Mouse (Mus musculus): ENCODE measurements around the gene Dusp22.

The Dusp22 gene

GRCm38 (mm10) chr13:30715060-30715459 lies 55.3 kb downstream of the Dusp22 start:
- no peak for DNase-seq (ENCODE audit: low read depth, low spot score)

- DNase-seq (ENCODE audit: low read depth, low spot score), result no peak
Observed at GRCm38 (mm10) chr13:30715573-30715972, 55.8 kb downstream of the Dusp22 start.

- DNase-seq (ENCODE audit: low read depth, low spot score), result no peak
Observed at GRCm38 (mm10) chr13:30716611-30717010, 56.8 kb downstream of the Dusp22 start.

- no peak for DNase-seq (ENCODE audit: low read depth, low spot score)
Observed at GRCm38 (mm10) chr13:30722601-30723000, 62.8 kb downstream of the Dusp22 start.

- no peak for DNase-seq (ENCODE audit: low read depth, low spot score)
Observed at GRCm38 (mm10) chr13:30723258-30723657, 63.5 kb downstream of the Dusp22 start.

- DNase-seq (ENCODE audit: low read depth, low spot score), result no peak
Observed at GRCm38 (mm10) chr13:30723858-30724257, 64.1 kb downstream of the Dusp22 start.

- peak; percentile 55 for DNase-seq (ENCODE audit: low read depth, low spot score)
Observed at GRCm38 (mm10) chr13:30724691-30725271, 65.0 kb downstream of the Dusp22 start.

GRCm38 (mm10) chr13:30726879-30727278 lies 67.1 kb downstream of the Dusp22 start:
- DNase-seq (ENCODE audit: low read depth, low spot score), result peak; percentile 71

- DNase-seq (ENCODE audit: low read depth, low spot score), result no peak
Observed at GRCm38 (mm10) chr13:30728155-30728554, 68.4 kb downstream of the Dusp22 start.

- DNase-seq (ENCODE audit: low read depth, low spot score), result no peak
Observed at GRCm38 (mm10) chr13:30729245-30729644, 69.4 kb downstream of the Dusp22 start.

GRCm38 (mm10) chr13:30730104-30730793 lies 70.5 kb downstream of the Dusp22 start:
- peak; percentile 22 for DNase-seq (ENCODE audit: low read depth, low spot score)

- DNase-seq (ENCODE audit: low read depth, low spot score), result no peak
Observed at GRCm38 (mm10) chr13:30732709-30733445, 73.1 kb downstream of the Dusp22 start.

GRCm38 (mm10) chr13:30736721-30737120 lies 76.9 kb downstream of the Dusp22 start:
- no peak for DNase-seq (ENCODE audit: low read depth, low spot score)

- no peak for DNase-seq (ENCODE audit: low read depth, low spot score)
Observed at GRCm38 (mm10) chr13:30737257-30737656, 77.5 kb downstream of the Dusp22 start.

- no peak for DNase-seq (ENCODE audit: low read depth, low spot score)
Observed at GRCm38 (mm10) chr13:30738310-30738840, 78.6 kb downstream of the Dusp22 start.

- DNase-seq (ENCODE audit: low read depth, low spot score), result no peak
Observed at GRCm38 (mm10) chr13:30741172-30741571, 81.4 kb downstream of the Dusp22 start.

- DNase-seq (ENCODE audit: low read depth, low spot score), result no peak
Observed at GRCm38 (mm10) chr13:30742411-30742970, 82.7 kb downstream of the Dusp22 start.

GRCm38 (mm10) chr13:30745121-30745520 lies 85.3 kb downstream of the Dusp22 start:
- no peak for DNase-seq (ENCODE audit: low read depth, low spot score)

- no peak for DNase-seq (ENCODE audit: low read depth, low spot score)
Observed at GRCm38 (mm10) chr13:30747068-30747467, 87.3 kb downstream of the Dusp22 start.

- DNase-seq (ENCODE audit: low read depth, low spot score), result no peak
Observed at GRCm38 (mm10) chr13:30747504-30747903, 87.7 kb downstream of the Dusp22 start.

- DNase-seq (ENCODE audit: low read depth, low spot score), result no peak
Observed at GRCm38 (mm10) chr13:30748321-30748720, 88.5 kb downstream of the Dusp22 start.

- DNase-seq (ENCODE audit: low read depth, low spot score), result no peak
Observed at GRCm38 (mm10) chr13:30749021-30749556, 89.3 kb downstream of the Dusp22 start, which contains the start of gene Irf4. Gene Irf4, plus strand, starts transcription at chr13:30749226.
